In the genomic region with DNA sequence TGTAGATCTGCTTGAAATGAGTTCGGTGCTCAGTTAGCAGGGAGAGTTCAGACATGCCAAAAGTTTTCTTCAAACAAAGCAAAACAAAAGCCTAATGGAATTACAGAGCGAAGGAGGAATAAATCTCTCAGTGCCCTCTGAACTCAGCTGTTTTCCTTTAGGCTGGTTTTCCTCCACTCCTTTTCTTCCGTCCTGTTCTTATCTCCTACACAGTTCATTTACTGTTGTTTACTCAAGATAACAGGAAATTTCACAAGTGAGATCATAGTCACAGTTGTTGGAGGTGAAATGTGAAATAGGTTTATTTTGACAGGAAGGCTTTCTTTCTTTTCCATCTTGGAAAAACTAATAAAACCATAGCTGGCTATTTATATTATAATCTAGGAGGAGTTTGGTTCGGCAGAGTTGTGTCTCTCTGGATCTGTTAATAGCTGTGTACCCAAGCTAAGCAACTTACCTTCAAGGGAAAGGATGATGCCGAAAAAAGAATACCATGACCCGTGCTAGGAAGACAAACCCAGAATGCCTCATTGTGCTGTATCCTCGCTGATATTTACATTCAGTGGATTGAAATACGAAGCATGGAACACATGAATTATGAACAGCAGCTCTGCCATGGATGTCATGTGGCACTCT, we compare ENCODE assay signal across 19 mouse cellular contexts.
DNase-seq lines count a peak whose midpoint lies in the region; ATAC-seq and TF ChIP-seq lines count a peak whose summit lies in the region.
"Had no signal": no experiment of that assay in that cellular context is flagged by ENCODE, and none has a peak within 500 bp of the region (broad histone marks: within the 10 kb centered on the region; RNA-seq: fewer than 3 reads in every experiment).

No protein-coding gene starts in this region.

- no peak overlapping the region for H3K27ac ChIP-seq in kidney, postnatal 0 days
- H3K27ac ChIP-seq in midbrain, embryonic 15.5 days = no peak overlapping the region
- H3K27ac ChIP-seq in midbrain, embryonic 10.5 days (replicated peaks) = no peak overlapping the region
- H3K27ac ChIP-seq: embryonic facial prominence, embryonic 13.5 days; limb, embryonic 12.5 days; liver, embryonic 15.5 days; macrophage had no signal

- no peak for TF ChIP-seq CTCF in kidney, postnatal 0 days (IDR thresholded peaks at IDR 0.05; ENCODE audit: low read depth)

- 16% methylated on average over 8 of the region's 8 CpGs for WGBS in kidney, postnatal 0 days
- 60% methylated on average over 8 of the region's 8 CpGs for WGBS in midbrain, embryonic 15.5 days
- 63% methylated on average over 8 of the region's 8 CpGs for WGBS in midbrain, embryonic 10.5 days
- WGBS in large intestine, adult 2 months = 21% methylated on average over 8 of the region's 8 CpGs

- no peaks in the 10 kb centered on the region for H3K27me3 ChIP-seq in kidney, postnatal 0 days (ENCODE audit: insufficient read depth, low read length)
- H3K27me3 ChIP-seq in midbrain, embryonic 15.5 days (replicated peaks) = no peaks in the 10 kb centered on the region
- H3K27me3 ChIP-seq in midbrain, embryonic 10.5 days (ENCODE audit: low read depth, poor library complexity, severe bottlenecking) = no peaks in the 10 kb centered on the region
- H3K27me3 ChIP-seq: embryonic facial prominence, embryonic 13.5 days; limb, embryonic 12.5 days; liver, embryonic 15.5 days had no signal

- H3K9me3 ChIP-seq in kidney, postnatal 0 days (replicated peaks; ENCODE audit: low read length) = no peaks in the 10 kb centered on the region
- no peaks in the 10 kb centered on the region for H3K9me3 ChIP-seq in midbrain, embryonic 15.5 days
- H3K9me3 ChIP-seq in midbrain, embryonic 10.5 days (replicated peaks) = no peaks in the 10 kb centered on the region
- H3K9me3 ChIP-seq: embryonic facial prominence, embryonic 13.5 days; limb, embryonic 12.5 days; liver, embryonic 15.5 days had no signal

- DNase-seq in kidney, postnatal 0 days (ENCODE audit: low spot score) = peak; percentile 73
- no peak for DNase-seq in kidney, postnatal 25 days
- DNase-seq in midbrain, embryonic 10.5 days (ENCODE audit: low spot score) = no peak
- DNase-seq in large intestine, adult 2 months (ENCODE audit: low read depth, low spot score) = peak; percentile 29
- DNase-seq in left cerebral cortex, postnatal 25 days (ENCODE audit: low spot score in 2 of 2) = no peak
- DNase-seq: adrenal gland, adult 2 months; cerebellum, adult 2 months; gastrocnemius, postnatal 36 days; heart, postnatal 10 days; kidney, postnatal 36 days; retina, postnatal 1 day; thymus, postnatal 14 days had no signal

- no peaks in the 10 kb centered on the region for H3K4me1 ChIP-seq in kidney, postnatal 0 days (replicated peaks; ENCODE audit: insufficient read depth, low read length)
- H3K4me1 ChIP-seq in midbrain, embryonic 15.5 days = no peaks in the 10 kb centered on the region
- peaks cover 2% of the 10 kb centered on the region; the same call in 1 of the 2 replicates for H3K4me1 ChIP-seq in midbrain, embryonic 10.5 days
- H3K4me1 ChIP-seq: limb, embryonic 12.5 days; liver, embryonic 15.5 days had no signal

- intact Hi-C loops in left cerebral cortex, postnatal 25 days (cut with DNase I) = no loop called here

- H3K4me3 ChIP-seq in kidney, postnatal 0 days (replicated peaks; ENCODE audit: low read depth, low read length) = no peak overlapping the region
- no peak overlapping the region for H3K4me3 ChIP-seq in midbrain, embryonic 15.5 days
- H3K4me3 ChIP-seq in midbrain, embryonic 10.5 days = no peak overlapping the region
- H3K4me3 ChIP-seq: embryonic facial prominence, embryonic 13.5 days; limb, embryonic 12.5 days; liver, embryonic 15.5 days had no signal

- ATAC-seq in kidney, postnatal 0 days (replicated peaks; ENCODE audit: low FRiP score, low read depth) = no peak
- 0 out of 2 replicates have a peak, but pooled peaks have one; percentile 24 for ATAC-seq in midbrain, embryonic 15.5 days (replicated peaks)
- ATAC-seq in monocyte, adult 5-6 weeks (replicated peaks; ENCODE audit: insufficient number of reproducible peaks, low FRiP score, low TSS enrichment, poor library complexity, severe bottlenecking) = no peak
- ATAC-seq: midbrain, embryonic 16.5 days had no signal

- no peak overlapping the region for H3K9ac ChIP-seq in kidney, postnatal 0 days (ENCODE audit: low read depth, low read length)
- H3K9ac ChIP-seq in midbrain, embryonic 15.5 days = no peak overlapping the region
- H3K9ac ChIP-seq: embryonic facial prominence, embryonic 13.5 days; limb, embryonic 12.5 days; liver, embryonic 15.5 days had no signal

- no peaks in the 10 kb centered on the region for H3K36me3 ChIP-seq in kidney, postnatal 0 days (ENCODE audit: insufficient read depth, low read length)
- H3K36me3 ChIP-seq in midbrain, embryonic 15.5 days (replicated peaks) = no peaks in the 10 kb centered on the region
- no peaks in the 10 kb centered on the region for H3K36me3 ChIP-seq in midbrain, embryonic 10.5 days
- H3K36me3 ChIP-seq: embryonic facial prominence, embryonic 13.5 days; limb, embryonic 12.5 days; liver, embryonic 15.5 days had no signal

- H3K4me2 ChIP-seq in kidney, postnatal 0 days (ENCODE audit: low read length) = no peak overlapping the region
- no peak overlapping the region for H3K4me2 ChIP-seq in midbrain, embryonic 15.5 days
- H3K4me2 ChIP-seq: embryonic facial prominence, embryonic 13.5 days; limb, embryonic 12.5 days; liver, embryonic 15.5 days had no signal

Comparison
In these comparisons a context has a peak if more than half of its experiments do, and no peak if none do; other contexts are left out.
1. DNase-seq: peak in kidney, postnatal 0 days (single experiment) and large intestine, adult 2 months (single experiment); none in kidney, postnatal 25 days (0 of 2), midbrain, embryonic 10.5 days (single experiment) and left cerebral cortex, postnatal 25 days (0 of 2).